Mouse (Mus musculus): ENCODE measurements at regions not wholly inside any gene's neighbourhood (a gene's known extent, or its start where the extent isn't known, plus 50 kb on each side); places are given as distances from the start of the nearest gene placed in this dataset.

DNA sequence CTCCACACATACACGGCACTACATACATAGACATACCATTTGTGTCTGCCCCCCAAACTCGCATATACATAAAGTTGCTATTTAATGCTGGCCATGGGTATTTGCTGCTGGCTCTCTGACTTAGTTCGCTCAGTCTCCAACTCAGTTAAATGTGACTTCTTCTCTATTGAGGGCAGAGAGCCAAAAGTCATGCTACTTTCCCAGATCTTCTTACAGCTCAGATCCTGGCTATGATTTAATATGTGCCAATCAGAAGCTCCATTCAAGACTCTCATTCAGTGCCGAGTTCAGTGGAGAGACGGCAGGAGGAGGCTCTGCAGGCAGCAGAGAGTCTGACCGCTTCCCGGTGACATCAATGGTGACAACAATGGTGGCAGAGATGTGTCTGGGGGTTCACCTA, 88.6 kb upstream of the Cops8 start:
- no peak for DNase-seq

DNA sequence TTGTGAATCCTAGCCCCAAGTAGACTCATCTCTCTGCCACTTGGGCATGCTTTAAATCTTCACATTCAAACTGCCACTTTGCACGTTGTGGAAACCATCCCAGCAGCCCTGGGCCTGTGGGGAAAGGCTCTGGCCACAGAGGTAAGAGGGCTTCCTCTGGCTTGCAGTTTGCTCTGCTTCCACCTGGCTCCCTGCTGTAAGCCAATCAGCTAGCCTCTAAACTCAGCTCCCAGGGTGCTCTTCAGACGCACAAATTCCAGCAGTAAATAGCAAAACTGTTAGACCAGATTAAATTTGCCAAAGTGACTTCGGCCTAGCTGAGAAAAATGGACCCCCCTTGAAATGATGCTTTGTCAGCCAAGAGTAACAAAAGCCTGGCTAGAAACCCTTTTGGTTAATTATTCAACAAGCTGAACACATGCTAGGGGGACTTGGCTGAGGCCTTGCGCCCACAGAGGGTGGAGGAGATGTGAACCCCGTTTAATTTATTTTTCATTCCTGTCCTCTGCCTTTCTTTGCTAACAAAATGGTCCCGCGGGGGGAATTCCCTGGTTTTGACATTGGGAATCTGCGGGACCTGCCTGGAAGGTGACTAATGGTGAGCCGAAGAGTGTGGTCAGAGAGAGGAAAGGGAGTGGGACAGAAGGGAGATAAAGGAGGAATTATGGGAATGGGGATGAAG, 84.1 kb upstream of the Cops8 start:
- DNase-seq, result no peak

DNA sequence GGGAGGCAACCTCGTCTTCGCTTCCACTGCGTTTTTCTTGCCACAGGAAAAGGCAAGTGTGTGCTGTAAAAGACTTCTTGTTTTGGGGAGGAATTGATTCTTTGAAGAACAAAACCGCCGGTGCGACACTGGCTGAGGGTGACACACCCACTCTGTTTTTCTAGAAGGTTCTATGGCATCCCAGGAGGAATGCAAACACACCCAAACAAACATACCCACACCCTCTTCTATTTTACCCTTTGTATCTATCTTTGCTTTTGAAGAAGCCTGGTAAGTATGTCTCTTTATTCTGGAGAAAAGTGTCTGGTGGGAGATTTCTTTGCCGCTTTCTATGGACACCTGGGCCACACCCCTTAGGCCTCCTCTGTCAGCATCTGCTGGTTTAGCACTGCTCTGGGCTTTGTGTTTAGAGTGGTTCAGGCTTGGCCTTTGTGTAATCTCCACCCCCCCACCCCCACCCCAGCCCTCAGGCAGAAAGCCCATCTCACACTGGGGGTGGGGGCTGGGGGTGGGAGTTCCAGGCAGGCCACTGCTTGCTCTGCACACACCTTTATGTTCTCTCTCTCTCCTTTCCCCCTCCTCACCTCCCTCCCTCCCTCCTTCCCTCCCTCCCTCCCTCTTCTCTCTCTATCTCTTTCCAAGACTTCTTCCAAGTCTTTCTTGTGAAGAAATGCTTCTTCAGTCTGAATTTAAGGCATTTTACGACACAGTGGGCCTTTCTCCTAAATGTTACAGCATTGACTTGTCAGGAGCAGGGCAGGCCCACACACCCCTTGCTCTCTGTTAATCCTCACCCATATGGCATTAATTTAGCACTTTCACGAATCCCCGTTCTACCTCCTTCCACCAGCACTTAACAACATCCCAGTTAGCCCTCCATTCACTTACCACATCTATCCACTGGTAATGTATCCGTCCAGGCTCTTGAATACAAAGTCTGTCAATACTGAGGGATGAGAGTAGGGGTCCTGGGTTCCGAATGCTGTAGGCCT, 83.2 kb upstream of the Cops8 start:
- DNase-seq, result no peak

DNA sequence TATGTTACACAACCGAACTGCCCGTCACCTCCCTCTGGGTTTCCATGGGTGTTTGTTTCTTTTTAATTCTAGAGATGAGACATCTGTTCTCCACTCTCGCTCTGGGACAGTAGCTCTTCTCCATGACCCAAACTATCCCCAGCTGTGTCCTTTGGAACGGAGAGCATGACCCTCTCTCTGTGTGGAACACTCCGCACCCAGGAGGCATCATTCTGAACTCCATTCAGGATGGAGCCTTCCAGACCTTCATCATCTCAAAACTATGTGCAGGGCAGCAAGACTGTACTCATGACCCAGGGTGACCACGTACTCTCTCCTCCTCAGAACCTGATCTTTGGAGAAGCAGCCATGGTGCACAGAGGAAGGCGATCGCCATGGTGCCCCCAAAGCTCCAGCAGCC, 80.5 kb upstream of the Cops8 start:
- no peak for DNase-seq

DNA sequence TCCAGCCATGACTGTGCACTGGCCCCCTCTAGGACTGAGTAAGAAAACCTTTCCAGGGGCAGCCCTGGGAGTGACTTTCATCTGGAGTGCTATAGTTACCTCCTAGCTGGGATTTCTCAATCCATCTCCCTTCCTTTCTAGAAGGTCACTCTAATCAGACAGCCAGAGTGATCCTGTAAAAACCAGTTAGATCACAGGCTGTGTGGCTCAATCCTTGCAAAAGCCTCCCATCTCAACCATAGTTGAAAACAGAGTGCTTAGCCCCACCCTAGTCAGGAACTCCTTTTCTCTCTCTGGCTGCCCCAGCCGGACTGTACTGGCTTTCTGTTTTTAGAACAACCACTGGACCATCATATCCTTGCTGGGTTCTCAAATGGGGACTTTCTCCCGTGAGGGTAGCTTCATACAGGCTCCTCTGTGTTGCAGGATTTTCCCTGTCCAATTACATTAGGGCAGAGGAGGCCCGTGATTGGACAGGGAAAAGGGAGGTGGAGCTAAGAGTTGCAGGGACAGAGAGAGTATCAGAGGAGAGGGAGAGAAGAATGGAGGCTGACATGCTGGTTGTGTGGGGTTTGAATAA, 78.0 kb upstream of the Cops8 start:
- DNase-seq, result no peak

DNA sequence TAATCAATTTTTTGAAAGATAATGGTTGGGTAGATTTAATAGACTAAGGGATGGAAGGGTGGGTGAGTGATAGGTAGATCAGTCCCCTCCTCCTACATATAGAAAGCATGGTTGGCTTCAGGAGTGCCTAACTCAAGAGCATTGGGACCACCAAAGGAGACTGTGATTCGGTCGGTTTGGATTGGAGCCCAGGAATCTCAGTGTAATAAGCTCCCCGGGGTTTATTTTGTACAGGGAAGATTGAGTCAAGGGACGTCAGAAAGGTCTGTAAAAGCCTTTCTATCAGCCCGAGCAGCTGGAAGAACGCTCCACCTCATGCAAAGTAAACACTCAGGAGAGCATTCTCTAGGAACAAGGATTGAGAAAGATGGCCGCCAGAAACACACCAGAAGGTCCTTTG, 76.5 kb upstream of the Cops8 start:
- no peak for DNase-seq

DNA sequence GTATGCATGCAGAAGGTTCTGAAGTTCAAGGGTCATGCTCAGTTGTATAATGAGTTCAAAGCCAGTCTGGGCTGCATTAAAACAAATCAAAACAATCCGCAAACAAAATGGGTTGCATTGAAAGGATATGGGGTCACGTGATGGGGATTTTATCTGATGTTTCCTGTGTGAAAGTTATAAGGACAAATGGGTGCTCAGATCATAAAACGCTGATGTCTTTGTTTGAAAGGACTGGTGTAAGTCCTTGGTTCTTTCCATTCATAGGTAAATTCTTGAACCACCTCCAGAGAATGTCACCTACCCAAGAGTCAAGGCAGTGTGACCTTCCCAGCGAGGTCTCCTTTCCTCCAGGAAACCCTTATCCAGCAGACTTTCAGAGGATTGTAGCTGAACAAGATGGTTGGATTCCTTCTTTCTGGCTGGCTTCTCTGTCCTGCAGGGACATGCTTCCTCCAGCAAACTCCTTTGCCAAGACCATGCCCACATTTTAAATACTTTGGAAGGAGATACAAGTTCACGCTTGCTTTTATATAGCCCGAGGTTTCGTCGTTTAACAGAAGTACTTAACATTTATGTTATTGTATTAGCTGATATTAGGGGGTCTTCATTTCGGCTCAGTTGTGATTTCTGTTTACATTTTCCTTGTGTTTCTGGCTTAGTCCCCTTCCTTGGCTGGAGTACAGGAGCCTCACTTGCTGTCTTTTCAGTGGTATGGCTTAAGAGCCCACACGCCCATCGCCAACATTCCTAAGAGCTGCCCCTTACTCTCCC, 74.6 kb upstream of the Cops8 start:
- no peak for DNase-seq

DNA sequence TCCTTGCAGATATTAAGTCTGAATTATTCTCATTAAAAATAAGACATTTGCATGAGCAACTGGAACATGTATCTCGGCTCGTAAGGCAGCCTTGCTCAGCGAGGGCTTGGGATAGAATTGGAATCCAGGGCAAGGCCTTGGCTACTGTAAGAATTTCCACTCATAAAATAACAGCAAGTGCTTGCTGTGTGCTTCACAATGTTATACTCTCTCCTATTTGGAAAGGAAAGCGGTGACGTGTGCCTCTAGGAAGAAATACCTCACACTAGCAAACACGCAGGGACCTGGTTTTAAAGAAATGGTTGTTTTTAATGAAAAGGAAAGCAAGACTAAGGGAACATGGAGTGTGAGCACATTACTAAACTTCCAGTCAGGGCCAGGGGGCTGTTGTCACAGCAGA, 69.3 kb upstream of the Cops8 start:
- DNase-seq, result no peak

DNA sequence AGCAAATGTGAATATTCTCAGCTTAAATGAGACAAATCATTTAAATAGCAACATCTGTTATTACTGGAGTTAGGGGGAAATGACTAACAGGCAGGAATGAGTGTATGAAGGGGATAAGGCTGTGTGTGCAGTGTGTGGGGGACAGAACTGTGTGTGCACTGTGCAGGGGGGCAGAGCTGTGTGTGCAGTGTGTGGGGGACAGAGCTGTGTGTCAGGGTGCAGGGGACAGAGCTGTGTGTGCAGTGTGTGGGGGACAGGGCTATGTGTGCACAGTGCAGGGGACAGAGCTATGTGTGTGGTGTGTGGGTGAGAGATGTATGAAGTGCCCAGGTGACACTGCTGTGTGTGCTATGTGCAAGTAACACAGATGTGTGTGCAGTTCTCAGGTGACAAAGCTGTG, 66.7 kb upstream of the Cops8 start:
- DNase-seq, result no peak

DNA sequence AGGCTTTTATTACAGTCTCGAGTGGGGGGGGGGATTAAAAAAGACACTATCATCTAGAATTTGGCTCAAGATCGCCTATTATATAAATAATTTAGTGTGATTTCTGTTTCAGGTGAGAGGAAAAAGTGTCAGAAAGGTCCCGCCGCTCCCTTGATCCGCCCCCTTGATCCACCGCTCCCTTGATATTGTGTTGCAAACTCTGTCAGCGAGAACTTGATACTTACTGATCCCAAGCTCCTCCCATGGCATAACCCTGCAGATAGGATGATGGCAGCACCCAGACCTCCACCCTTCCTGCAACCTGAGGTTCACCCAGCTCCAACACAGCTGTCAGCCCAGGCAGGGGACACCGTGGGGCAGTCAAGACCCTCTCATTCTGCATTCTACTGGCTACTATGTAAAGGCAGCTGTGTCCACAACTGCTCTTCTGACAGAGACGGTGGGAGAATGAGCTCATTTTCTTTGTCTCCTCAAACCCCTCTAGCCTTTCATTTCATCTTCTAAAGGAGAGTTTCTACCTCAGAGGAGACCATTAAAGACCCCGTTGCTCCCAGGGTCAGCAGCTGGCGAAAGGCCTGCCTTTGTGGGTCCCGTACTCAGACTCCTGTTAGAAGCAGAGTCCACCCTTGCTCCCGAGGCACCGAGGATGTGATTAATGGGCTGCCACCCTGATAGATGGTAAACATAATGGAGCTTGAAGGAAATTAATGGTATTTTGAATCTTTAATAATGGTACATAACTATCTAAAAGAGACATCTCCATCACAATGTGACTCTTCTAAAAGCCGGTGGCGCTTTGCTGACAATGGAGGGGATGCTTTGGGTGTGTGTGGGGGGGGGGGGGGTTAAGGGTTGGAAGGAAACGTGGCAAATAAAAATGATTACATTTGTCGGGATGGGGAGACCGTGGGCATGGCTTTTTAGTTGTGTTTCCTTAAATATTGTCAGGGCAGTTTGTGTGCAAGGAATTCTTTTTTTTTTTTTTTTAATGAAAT, 58.7 kb upstream of the Cops8 start:
- DNase-seq, result no peak

DNA sequence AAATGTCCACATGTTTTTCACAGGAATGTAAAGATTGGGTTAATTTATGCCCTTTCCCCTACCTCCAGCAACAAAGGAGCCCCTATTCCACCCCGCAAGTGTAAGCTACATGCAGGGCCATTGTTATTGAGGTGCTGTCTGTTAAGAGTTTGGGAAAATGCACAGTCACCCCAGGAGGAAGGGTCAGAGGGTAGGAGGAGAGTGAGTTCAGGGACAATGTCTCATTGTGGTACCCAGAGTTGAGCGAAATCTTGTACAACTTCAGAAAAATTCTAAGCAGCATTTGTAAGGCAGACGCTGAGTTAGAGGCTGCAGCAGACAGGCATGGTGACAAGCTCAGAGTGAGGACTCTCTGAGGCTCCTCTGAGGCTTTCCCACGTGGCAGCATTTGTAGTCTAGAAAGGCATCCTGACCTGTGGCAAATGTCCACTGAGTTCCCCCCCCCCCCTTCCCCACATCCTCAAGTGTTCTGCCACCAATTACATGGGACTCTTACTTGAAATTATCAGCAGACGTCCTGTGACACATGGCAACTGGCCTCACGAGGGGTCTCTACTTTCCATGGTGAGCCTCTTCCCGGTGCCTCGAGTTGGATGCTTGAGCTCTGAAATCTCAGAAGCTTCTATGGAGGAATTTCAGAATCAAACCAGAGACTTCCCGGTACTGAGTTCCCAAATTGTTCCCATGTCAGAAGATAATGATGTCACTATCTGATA, 57.8 kb upstream of the Cops8 start:
- DNase-seq, result no peak

DNA sequence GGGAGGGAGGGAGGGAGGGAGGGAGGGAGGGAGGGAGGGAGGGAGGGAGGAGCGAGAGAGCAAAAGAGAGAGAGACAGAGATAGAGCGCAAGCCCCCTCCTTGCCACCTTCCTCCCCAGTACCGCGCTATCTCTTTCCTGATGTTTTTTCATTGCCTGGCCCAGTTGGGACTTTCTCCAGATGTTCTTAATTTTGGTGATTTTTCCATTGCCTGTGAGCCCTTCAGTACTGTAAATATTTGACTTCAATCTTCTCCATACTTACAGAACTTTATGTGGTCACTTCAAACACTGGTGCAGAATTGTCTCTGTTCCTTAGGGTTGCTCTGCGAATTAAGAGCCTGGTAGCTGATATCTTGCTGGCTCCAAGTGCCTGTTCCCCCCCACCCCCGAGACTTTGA, 50.1 kb upstream of the Cops8 start:
- no peak for DNase-seq

All from thymus, postnatal 25 days (tissue).